Mouse (Mus musculus): ENCODE data around the gene Galm. TPM values are rescaled to one million over a fixed set of nuclear protein-coding genes. Genes with fewer than 3 reads are reported as not detected.
A peak's percentile ranks its signal among the peaks of the same experiment; 100 is the strongest.

The Galm gene
- 2.3 and 2.4 TPM in 2 replicates for polyA plus RNA-seq (2012; rRNA removed)

DNA sequence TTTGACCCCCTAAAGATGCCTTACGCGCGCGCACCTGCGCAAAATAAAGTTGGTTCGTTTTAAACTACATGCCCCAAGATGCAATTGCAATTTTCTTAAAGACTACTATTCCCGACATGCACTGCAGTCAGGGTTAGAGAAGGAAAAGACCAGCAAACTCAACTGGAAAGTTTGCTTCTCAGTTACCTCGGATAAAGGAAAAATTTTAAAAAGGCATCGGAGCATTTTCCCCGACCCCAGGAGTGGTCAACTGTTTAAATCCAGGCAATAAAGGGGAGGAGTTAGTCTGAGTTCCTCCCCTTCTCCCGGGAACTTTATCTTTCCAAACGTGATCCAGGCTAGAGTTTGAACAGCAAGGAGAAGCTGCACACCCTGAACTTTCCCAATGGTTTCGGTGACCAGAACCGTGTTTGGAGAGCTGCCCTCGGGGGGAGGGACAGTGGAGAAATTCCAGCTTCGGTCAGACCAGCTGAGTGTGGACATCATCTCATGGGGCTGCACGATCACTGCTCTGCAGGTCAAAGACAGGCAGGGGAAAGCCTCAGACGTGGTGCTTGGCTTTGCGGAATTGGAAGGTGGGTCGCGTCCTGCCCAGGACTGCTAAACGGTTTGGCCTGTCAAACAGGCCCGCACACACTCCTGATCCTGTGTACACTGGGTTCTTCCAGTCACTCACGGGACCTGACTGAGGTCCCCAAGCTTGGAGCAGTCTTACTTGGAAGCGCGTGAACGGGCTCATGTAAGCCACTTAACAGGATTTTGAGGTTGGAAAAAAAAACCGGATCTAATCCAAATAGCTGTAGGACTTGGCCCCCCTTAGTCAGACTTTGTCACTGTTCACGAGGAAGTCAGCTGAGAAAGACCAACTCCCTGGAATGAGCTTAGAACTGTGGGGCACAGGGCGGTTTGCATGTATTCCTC is at the start of gene Galm:
Gene Galm, plus strand, starts transcription at position 141 of the 921 bp plus-strand sequence.
- TF ChIP-seq CTCF (IDR thresholded peaks at IDR 0.05; ENCODE audit: borderline replicate concordance, extremely low read depth, insufficient read depth, insufficient read length): no peak
- peak; percentile 77 for DNase-seq (ENCODE audit: low read depth)

DNA sequence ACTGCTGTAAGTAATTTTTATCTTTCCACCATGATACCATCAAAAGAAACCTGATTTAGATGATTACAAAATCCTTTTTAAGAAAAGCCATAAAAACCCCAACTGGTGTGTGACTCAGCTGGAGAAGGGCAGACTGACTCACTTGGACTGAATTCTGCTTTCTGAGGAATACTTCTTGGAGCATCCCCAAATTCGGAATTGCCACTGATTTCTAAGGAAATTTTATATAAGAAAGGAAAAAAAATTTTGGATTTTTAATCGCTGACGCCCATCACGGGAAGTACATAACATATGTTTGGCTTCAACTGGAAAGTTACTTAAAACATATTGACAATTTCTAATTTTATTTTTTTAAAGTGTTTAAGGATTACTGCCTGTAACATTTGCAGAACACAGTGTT is 48.5 kb upstream of the Galm start:
- DNase-seq (ENCODE audit: low read depth): no peak
- TF ChIP-seq POLR2A (IDR thresholded peaks at IDR 0.05; ENCODE audit: borderline replicate concordance, extremely low read depth, insufficient read depth, insufficient read length, poor library complexity, severe bottlenecking): no peak
- no peak for TF ChIP-seq CTCF (IDR thresholded peaks at IDR 0.05; ENCODE audit: borderline replicate concordance, extremely low read depth, insufficient read depth, insufficient read length)

DNA sequence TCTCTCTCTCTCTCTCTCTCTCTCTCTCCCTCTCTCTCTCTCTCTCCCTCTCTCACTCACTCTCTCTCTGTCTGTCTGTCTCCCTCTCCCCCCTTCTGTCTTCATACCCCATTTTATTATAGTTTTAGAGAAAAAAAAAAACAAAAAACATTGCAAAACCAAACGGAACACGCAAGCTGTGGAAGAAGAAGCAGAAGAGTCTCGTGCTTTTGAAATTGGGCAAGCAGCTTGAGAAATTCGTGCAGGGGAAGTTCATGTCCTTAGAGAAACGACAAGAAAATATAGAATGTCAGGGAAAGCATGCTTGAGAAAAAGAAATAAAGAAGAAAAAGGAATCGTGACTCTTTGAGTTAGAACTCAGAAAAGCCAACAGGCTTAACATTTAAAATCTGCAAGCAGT is 44.0 kb upstream of the Galm start:
- TF ChIP-seq CTCF (IDR thresholded peaks at IDR 0.05; ENCODE audit: borderline replicate concordance, extremely low read depth, insufficient read depth, insufficient read length) (no peak), POLR2A (IDR thresholded peaks at IDR 0.05; ENCODE audit: borderline replicate concordance, extremely low read depth, insufficient read depth, insufficient read length, poor library complexity, severe bottlenecking) (no peak)
- no peak for DNase-seq (ENCODE audit: low read depth)

DNA sequence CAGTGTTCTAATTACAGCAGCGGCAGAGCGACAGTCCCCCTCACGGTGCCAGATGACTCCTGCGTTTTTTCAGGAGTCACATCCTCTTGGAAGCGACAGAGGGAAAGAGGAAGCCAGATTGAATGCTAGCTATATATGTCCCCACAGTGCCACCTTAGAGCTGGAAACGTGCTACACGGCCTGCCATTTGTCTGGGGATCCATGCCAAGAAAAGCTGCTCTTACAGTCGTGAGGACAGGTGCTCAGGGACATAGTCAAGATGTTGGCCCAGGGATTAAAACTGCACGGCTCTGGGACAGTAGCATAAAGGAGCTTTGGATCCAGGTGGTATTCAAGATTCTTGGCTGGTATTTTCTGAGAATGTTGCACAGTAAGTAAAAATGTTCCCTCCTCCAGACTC is 42.8 kb upstream of the Galm start:
- DNase-seq (ENCODE audit: low read depth): peak; percentile 9
- TF ChIP-seq CTCF (IDR thresholded peaks at IDR 0.05; ENCODE audit: borderline replicate concordance, extremely low read depth, insufficient read depth, insufficient read length) (no peak), POLR2A (IDR thresholded peaks at IDR 0.05; ENCODE audit: borderline replicate concordance, extremely low read depth, insufficient read depth, insufficient read length, poor library complexity, severe bottlenecking) (no peak)

DNA sequence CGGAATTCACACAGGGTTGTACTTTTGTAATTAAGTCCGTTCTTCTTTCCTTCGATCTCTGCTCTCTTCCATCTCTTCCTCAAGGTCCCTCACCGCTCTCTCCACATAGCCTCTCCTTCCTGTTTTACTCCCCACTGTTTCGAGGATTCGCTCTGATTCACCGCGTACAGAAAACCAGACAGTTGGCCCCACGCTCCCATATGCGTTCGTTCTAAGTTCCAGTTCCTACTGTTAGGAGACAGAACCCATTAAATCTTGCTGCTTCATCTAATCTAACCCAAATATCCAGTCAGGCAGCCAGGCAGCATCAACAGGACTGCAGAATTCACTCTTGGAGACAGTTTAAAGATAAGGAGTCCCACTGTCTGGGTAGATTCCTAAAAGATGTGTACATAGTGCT is 40.7 kb upstream of the Galm start:
- TF ChIP-seq POLR2A (IDR thresholded peaks at IDR 0.05; ENCODE audit: borderline replicate concordance, extremely low read depth, insufficient read depth, insufficient read length, poor library complexity, severe bottlenecking) (no peak), CTCF (IDR thresholded peaks at IDR 0.05; ENCODE audit: borderline replicate concordance, extremely low read depth, insufficient read depth, insufficient read length) (no peak)
- no peak for DNase-seq (ENCODE audit: low read depth)

DNA sequence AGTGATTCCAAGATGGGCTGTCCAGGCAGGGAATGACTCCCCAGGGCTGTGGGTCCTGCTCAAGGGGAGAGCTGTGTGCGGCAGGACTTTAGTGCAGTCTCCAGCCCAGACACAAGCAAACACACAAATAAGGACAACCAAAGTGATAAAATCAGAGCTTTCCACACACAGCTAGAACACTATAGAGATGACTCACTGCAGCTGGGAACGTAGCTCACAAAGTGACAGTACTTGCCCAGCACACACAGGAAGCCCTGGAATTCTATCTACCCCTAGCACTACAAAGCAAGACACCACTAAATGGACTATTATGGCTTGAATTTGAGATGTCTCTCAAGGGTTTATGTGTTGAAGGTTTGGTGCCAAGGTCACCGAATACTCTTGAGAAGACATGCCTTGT is 39.1 kb upstream of the Galm start:
- TF ChIP-seq POLR2A (IDR thresholded peaks at IDR 0.05; ENCODE audit: borderline replicate concordance, extremely low read depth, insufficient read depth, insufficient read length, poor library complexity, severe bottlenecking) (no peak), CTCF (IDR thresholded peaks at IDR 0.05; ENCODE audit: borderline replicate concordance, extremely low read depth, insufficient read depth, insufficient read length) (no peak)
- DNase-seq (ENCODE audit: low read depth): no peak

DNA sequence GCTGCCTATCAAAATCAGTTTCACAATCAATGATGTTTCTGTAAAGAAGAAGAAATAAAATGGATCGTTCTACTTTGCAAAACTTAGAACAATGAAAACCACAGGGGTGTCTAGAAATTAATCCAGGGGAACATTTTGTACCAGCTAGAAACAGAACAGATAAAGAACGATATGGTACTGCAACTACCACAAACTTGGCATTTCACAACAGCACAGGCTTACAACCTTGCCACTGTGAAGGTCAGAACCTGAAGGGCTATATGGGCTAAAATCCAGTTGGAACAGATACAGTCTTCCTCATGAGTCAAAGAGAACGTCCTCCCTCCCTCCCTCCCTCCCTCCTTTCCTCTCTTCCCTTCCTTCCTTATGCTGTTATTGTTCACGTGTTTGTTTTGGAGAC is 36.7 kb upstream of the Galm start:
- TF ChIP-seq CTCF (IDR thresholded peaks at IDR 0.05; ENCODE audit: borderline replicate concordance, extremely low read depth, insufficient read depth, insufficient read length) (no peak), POLR2A (IDR thresholded peaks at IDR 0.05; ENCODE audit: borderline replicate concordance, extremely low read depth, insufficient read depth, insufficient read length, poor library complexity, severe bottlenecking) (no peak)
- no peak for DNase-seq (ENCODE audit: low read depth)

DNA sequence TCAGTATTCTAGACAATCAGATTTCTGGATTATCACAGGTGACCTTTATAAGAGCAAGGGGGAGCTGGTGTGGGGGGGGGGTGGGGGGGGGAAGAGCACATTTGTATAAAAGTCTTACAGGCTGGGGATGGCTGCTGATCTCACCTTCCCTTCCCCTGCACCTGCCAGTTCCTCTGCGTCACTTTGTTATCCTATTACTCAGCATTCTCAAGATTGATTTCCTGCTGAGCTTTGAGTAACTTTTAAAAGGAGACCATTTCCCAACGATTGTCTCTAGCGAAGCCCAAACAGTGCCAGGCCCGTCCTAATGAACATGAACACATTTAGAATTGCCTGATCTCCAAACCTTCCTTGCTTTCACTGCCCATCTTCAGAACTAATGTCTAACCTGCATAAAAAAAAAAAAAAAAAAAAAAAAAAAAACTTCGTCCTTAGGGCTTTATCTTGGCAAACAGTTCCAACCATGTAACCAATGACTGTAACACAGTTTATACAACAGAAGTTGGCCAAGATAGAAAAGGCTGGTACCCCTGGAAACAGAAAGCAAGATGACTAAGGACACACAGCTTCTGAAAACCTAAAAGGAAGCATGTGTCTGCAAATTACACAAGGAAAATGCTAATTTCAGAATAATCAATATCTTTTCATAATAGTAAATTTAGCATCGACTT is 35.3 kb upstream of the Galm start:
- TF ChIP-seq CTCF (IDR thresholded peaks at IDR 0.05; ENCODE audit: borderline replicate concordance, extremely low read depth, insufficient read depth, insufficient read length) (no peak), POLR2A (IDR thresholded peaks at IDR 0.05; ENCODE audit: borderline replicate concordance, extremely low read depth, insufficient read depth, insufficient read length, poor library complexity, severe bottlenecking) (no peak)
- DNase-seq (ENCODE audit: low read depth): no peak

DNA sequence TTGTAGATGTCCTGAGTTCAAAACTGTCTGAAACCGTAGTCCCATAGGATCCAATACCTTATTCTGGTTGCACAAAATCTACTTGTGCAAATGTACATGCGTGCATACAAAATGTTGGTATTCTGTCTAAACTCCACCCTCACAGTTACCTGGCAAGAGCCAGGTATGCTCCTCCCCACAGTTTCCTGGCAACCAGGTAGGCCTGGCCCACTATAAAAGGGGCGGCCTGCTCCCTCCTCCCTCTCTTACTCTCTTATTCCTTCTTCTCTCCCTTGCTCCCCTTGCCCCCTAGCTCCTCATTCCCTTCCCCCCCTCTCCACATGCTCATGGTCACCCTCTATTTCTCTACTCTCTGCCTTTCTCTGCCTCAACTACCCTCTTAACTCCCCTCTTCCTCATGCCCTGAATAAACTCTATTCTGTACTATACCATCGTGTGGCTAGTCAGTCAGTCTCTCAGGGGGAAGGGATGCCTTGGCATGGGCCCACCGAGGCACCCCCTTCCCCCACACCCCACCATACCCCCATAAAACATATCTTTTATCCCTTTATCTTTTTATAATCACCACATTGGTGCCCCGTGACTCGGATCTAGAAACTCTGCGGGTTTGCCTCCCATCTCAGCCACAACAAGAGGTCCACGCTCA is 31.9 kb upstream of the Galm start:
- no peak for DNase-seq (ENCODE audit: low read depth)
- TF ChIP-seq CTCF (IDR thresholded peaks at IDR 0.05; ENCODE audit: borderline replicate concordance, extremely low read depth, insufficient read depth, insufficient read length): no peak
- no peak for TF ChIP-seq POLR2A (IDR thresholded peaks at IDR 0.05; ENCODE audit: borderline replicate concordance, extremely low read depth, insufficient read depth, insufficient read length, poor library complexity, severe bottlenecking)

DNA sequence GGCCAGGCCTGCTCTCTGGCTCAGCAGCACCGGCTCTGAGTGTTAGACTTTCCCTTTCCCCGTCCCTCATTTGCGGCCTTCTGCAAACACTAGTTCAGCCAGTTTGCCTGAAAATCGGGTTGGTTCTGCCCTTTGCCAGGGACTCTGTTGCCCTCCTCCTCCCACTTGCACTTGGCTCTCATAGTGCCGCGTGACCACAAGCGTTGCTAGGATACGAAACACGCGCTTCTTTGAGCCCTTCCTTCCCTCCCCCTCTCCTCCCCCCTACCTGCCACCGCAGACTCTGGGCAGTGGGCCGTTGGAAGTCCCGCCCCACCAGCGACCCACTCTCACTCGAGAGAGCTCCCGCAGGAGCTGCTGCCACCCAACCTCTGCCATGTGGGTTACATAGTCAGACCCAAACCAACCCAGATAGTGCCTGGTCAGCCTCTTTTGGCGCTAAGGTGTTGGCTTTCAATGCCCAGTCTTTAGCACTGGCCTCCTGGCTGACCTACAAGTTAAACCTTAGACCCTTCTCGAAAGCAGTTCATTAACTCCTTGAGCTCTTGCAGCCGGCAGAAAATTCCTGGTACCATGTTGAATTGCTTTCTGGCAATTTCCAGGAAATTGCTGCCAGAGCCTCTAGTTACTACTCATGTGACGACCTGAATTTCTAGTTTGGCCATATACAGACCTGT is 31.1 kb upstream of the Galm start:
- TF ChIP-seq POLR2A (IDR thresholded peaks at IDR 0.05; ENCODE audit: borderline replicate concordance, extremely low read depth, insufficient read depth, insufficient read length, poor library complexity, severe bottlenecking) (no peak), CTCF (IDR thresholded peaks at IDR 0.05; ENCODE audit: borderline replicate concordance, extremely low read depth, insufficient read depth, insufficient read length) (no peak)
- DNase-seq (ENCODE audit: low read depth): peak; percentile 86

DNA sequence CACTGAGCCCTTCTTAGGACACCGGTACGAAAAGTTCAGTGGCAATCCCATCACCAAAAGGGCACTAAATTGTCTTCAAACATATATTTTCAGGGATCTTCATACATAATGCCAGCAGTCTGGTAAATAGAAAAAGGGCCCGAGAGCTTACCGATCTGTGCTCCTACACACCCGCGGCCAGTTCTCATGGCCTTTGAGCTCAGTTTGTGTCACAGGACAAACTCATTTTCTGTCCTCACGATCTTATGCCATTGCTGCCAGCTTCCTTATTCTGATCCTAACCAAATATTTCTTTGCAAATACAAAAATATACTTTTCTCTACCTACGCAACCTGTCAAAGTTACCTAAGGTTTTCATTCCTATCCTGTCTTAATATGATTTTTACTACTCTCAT is 30.6 kb upstream of the Galm start:
- no peak for DNase-seq (ENCODE audit: low read depth)

More for the DNA sequence above, 30.6 kb upstream of the Galm start:
- TF ChIP-seq CTCF (IDR thresholded peaks at IDR 0.05; ENCODE audit: borderline replicate concordance, extremely low read depth, insufficient read depth, insufficient read length) (no peak), POLR2A (IDR thresholded peaks at IDR 0.05; ENCODE audit: borderline replicate concordance, extremely low read depth, insufficient read depth, insufficient read length, poor library complexity, severe bottlenecking) (no peak)
